39 mouse cellular contexts compared by ENCODE assay signal in the genomic region with DNA sequence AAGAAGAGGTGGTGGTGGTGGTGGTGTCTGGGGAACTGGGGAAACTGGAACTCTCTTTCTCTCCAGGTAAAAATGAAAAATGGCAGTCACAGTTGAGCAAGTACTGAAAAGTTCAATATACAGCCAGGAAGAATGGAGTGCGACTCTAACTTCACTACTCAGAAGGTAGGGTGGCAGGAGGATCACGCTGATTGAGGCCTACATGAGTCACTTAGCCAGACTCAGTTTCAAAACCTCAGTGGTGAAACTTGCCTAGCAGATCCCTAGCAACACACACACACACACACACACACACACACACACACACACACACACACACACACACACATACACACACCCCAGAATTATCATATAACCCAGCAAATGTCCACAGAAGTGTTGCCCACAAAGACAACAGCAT. TPM values are rescaled to one million over a fixed set of nuclear protein-coding genes. Genes with fewer than 3 reads are reported as not detected.
DNase-seq lines count a peak whose midpoint lies in the region; ATAC-seq and TF ChIP-seq lines count a peak whose summit lies in the region.
"Had no signal": no experiment of that assay in that cellular context is flagged by ENCODE, and none has a peak within 500 bp of the region (broad histone marks: within the 10 kb centered on the region; RNA-seq: fewer than 3 reads in every experiment).

No protein-coding gene starts in this region.

- in situ Hi-C loops in CH12.LX (cut with MboI; ENCODE audit: low pct_ligation_motif_present, low pct_unique_long_range_greater_than_20kb, low sequenced_read_pairs) = loop anchor here (25.0 kb wide), 1 partner anchor 255 kb away; the partner anchor contains the start of genes Gdf5, Gm15557 and Uqcc1

- no peaks in the 10 kb centered on the region for H3K9me3 ChIP-seq in CH12.LX (replicated peaks; ENCODE audit: low read length)
- H3K9me3 ChIP-seq in liver, postnatal 0 days (ENCODE audit: low read length) = no peaks in the 10 kb centered on the region
- H3K9me3 ChIP-seq: embryonic facial prominence, embryonic 12.5 days; G1E; liver, embryonic 12.5 days; midbrain, embryonic 12.5 days; neural tube, embryonic 12.5 days had no signal

- dilution Hi-C loops in CH12.LX (cut with MboI; ENCODE audit: extremely low pct_ligation_motif_present, extremely low pct_unique_long_range_greater_than_20kb, low sequenced_read_pairs) = no loop called here

- peaks cover 0 to 23% of the 10 kb centered on the region in 2 experiments for H3K36me3 ChIP-seq in CH12.LX (replicated peaks in 1 of 2; ENCODE audit: control insufficient read depth in 1 of 2, insufficient read depth in 1 of 2, low read length in 1 of 2)
- H3K36me3 ChIP-seq in liver, postnatal 0 days (replicated peaks; ENCODE audit: insufficient read depth, low read length) = no peaks in the 10 kb centered on the region
- H3K36me3 ChIP-seq: embryonic facial prominence, embryonic 12.5 days; neural tube, embryonic 12.5 days had no signal

- WGBS in liver, postnatal 0 days (ENCODE audit: insufficient replicate concordance) = 57% methylated on average over 2 of the region's 2 CpGs

- H3K9ac ChIP-seq in CH12.LX (ENCODE audit: insufficient read depth, low read depth) = no peak overlapping the region
- no peak overlapping the region for H3K9ac ChIP-seq in liver, postnatal 0 days (replicated peaks)
- H3K9ac ChIP-seq: embryonic facial prominence, embryonic 12.5 days; liver, embryonic 12.5 days; midbrain, embryonic 12.5 days; neural tube, embryonic 12.5 days had no signal

- DNase-seq in 3134 (ENCODE audit: extremely low read depth, insufficient read length, low spot score) (peak; percentile 46), 3T3-L1 (ENCODE audit: low read depth, low spot score) (peak; percentile 34), CH12.LX (ENCODE audit: extremely low read depth) (peak; percentile 24)
- DNase-seq in liver, postnatal 0 days = no peak
- no peak for DNase-seq in gastrocnemius, postnatal 25 days
- no peak for DNase-seq in adrenal gland, postnatal 25 days
- no peak for DNase-seq in thymus, postnatal 4 days
- DNase-seq: adrenal gland, postnatal 14 days; cerebellum, adult 11-12 months; cerebellum, adult 9-11 months; embryo, embryonic 11 days; gastrocnemius, postnatal 14 days; heart, postnatal 14 days; kidney, adult 9 months; kidney, postnatal 4 days; left cerebral cortex, postnatal 4 days; lung, adult 18-20 months; right cerebral cortex, adult 18-20 months; spleen, adult 18-20 months had no signal

- TF ChIP-seq EP300 in CH12.LX (IDR thresholded peaks at IDR 0.05; ENCODE audit: low read length) = no peak
- TF ChIP-seq EP300 in liver, postnatal 0 days (IDR thresholded peaks at IDR 0.05; ENCODE audit: low read depth) = no peak

- peaks cover 7 to 47% of the 10 kb centered on the region in 2 experiments for H3K4me1 ChIP-seq in CH12.LX (ENCODE audit: control insufficient read depth in 1 of 2, insufficient read depth in 2 of 2)
- H3K4me1 ChIP-seq in liver, postnatal 0 days (ENCODE audit: insufficient read depth) = peaks cover 7% of the 10 kb centered on the region
- H3K4me1 ChIP-seq: embryonic facial prominence, embryonic 12.5 days; neural tube, embryonic 12.5 days had no signal

- H3K27me3 ChIP-seq in CH12.LX (replicated peaks) = no peaks in the 10 kb centered on the region
- H3K27me3 ChIP-seq in liver, postnatal 0 days (ENCODE audit: insufficient read depth, low read length) = no peaks in the 10 kb centered on the region
- H3K27me3 ChIP-seq: embryonic facial prominence, embryonic 12.5 days; liver, embryonic 12.5 days; midbrain, embryonic 12.5 days; neural tube, embryonic 12.5 days; Patski had no signal

- H3K79me2 ChIP-seq in CH12.LX (replicated peaks; ENCODE audit: control insufficient read depth, extremely low read depth, insufficient read depth, poor library complexity, severe bottlenecking) = peaks cover 26% of the 10 kb centered on the region

- H3K4me3 ChIP-seq in CH12.LX (replicated peaks in 1 of 3; ENCODE audit: low read depth in 2 of 3, low read length in 2 of 3, poor library complexity in 1 of 3) = no peak overlapping the region
- no peak overlapping the region for H3K4me3 ChIP-seq in liver, postnatal 0 days (ENCODE audit: low read depth, low read length)
- H3K4me3 ChIP-seq: embryonic facial prominence, embryonic 12.5 days; liver, embryonic 12.5 days; midbrain, embryonic 12.5 days; neural tube, embryonic 12.5 days had no signal

- TF ChIP-seq POLR2A in CH12.LX (IDR thresholded peaks at IDR 0.05; ENCODE audit: low read depth, low read length) = no peak

- TF ChIP-seq RAD21 in CH12.LX (IDR thresholded peaks at IDR 0.05; ENCODE audit: low read depth, low read length) = no peak

- H3K4me2 ChIP-seq in CH12.LX (ENCODE audit: insufficient read depth, low read depth, poor library complexity, severe bottlenecking) = no peak overlapping the region
- H3K4me2 ChIP-seq in liver, postnatal 0 days (ENCODE audit: low read depth, low read length) = no peak overlapping the region
- H3K4me2 ChIP-seq: embryonic facial prominence, embryonic 12.5 days; liver, embryonic 12.5 days; midbrain, embryonic 12.5 days; neural tube, embryonic 12.5 days had no signal

- peak; percentile 33; the same call in 1 of the 2 replicates for ATAC-seq in megakaryocyte, adult 5-6 weeks (ENCODE audit: poor library complexity, severe bottlenecking)
- no peak for ATAC-seq in liver, postnatal 0 days
- ATAC-seq: forebrain, embryonic 14.5 days; hindbrain, embryonic 16.5 days; intestine, postnatal 0 days; liver, embryonic 12.5 days; lung, postnatal 0 days; Patski had no signal

- no peak for TF ChIP-seq CTCF in CH12.LX (conservative IDR thresholded peaks at IDR 0.05 in 1 of 2, IDR thresholded peaks at IDR 0.05 in 1 of 2; ENCODE audit: low read depth in 2 of 2, low read length in 2 of 2)
- no peak for TF ChIP-seq CTCF in liver, postnatal 0 days (IDR thresholded peaks at IDR 0.05; ENCODE audit: low read depth)

- H3K27ac ChIP-seq in CH12.LX (ENCODE audit: insufficient read depth, low read depth) = no peak overlapping the region
- H3K27ac ChIP-seq in liver, postnatal 0 days (ENCODE audit: low read depth) = no peak overlapping the region
- H3K27ac ChIP-seq: embryonic facial prominence, embryonic 12.5 days; liver, embryonic 12.5 days; midbrain, embryonic 12.5 days; neural tube, embryonic 12.5 days had no signal

TF ChIP-seq in CH12.LX, 34 proteins besides CTCF, POLR2A, EP300 and RAD21:
- TF ChIP-seq CHD1 (IDR thresholded peaks at IDR 0.05; ENCODE audit: low read depth, low read length) = no peak
- no peak for TF ChIP-seq KAT2A (IDR thresholded peaks at IDR 0.05; ENCODE audit: insufficient replicate concordance, low read length)
- TF ChIP-seq IRF4 (IDR thresholded peaks at IDR 0.05; ENCODE audit: low read depth, low read length) = no peak
- no peak for TF ChIP-seq USF2 (conservative IDR thresholded peaks at IDR 0.05; ENCODE audit: low read depth, low read length)

RNA-seq across cellular contexts. Expression of gene Trpc4ap, which starts 10.3 kb away (rescaled TPM):
- total RNA-seq in CH12.LX (2012; rRNA removed) (49.1 and 52.8 TPM in 2 replicates), CH12.LX (2014; rRNA removed) (53.7 and 55.8 TPM in 2 replicates)
- 73.3 and 105 TPM in 2 replicates for polyA plus RNA-seq in CH12.LX (2012; ENCODE audit: insufficient read length, low read depth)
- 63.0 and 80.0 TPM in 2 replicates for total RNA-seq in megakaryocyte, adult 5-6 weeks (2015)
- 104 and 106 TPM in 2 replicates for total RNA-seq in megakaryocyte, adult 5-6 weeks (2017)
- polyA plus RNA-seq in liver, postnatal 0 days (2015; fragmentation: Nextera tagmentation; extraction: Ambion mirVana) = 41.5 and 43.2 TPM in 2 replicates
- total RNA-seq in gastrocnemius, postnatal 25 days (2021) = 10 to 100 TPM; 84.3 to 86.1 TPM
- 150 and 170 TPM in 2 replicates for total RNA-seq in adrenal gland, postnatal 25 days (2021)

RNA-seq across cellular contexts. Expression of gene Edem2, which starts 47.4 kb away (rescaled TPM):
- total RNA-seq in CH12.LX (2012; rRNA removed) (69.3 and 71.8 TPM in 2 replicates), CH12.LX (2014; rRNA removed) (48.7 and 53.1 TPM in 2 replicates)
- polyA plus RNA-seq in CH12.LX (2012; ENCODE audit: insufficient read length, low read depth) = 38.5 and 42.5 TPM in 2 replicates
- total RNA-seq in megakaryocyte, adult 5-6 weeks (2015) = 23.4 and 25.9 TPM in 2 replicates
- total RNA-seq in megakaryocyte, adult 5-6 weeks (2017) = 34.8 and 34.9 TPM in 2 replicates
- 28.4 and 30.2 TPM in 2 replicates for polyA plus RNA-seq in liver, postnatal 0 days (2015; fragmentation: Nextera tagmentation; extraction: Ambion mirVana)
- total RNA-seq in gastrocnemius, postnatal 25 days (2021) = 1 to 10 TPM; 3.9 to 5.0 TPM
- 39.8 and 39.9 TPM in 2 replicates for total RNA-seq in adrenal gland, postnatal 25 days (2021)

RNA-seq across cellular contexts. Expression of gene Gm17581, which starts 53.8 kb away (rescaled TPM):
- total RNA-seq in CH12.LX (2012; rRNA removed) (not detected in 2 replicates), CH12.LX (2014; rRNA removed) (not detected in 2 replicates)
- polyA plus RNA-seq in CH12.LX (2012; ENCODE audit: insufficient read length, low read depth) = not detected in 2 replicates
- not detected in 2 replicates for total RNA-seq in megakaryocyte, adult 5-6 weeks (2015)
- not detected in 2 replicates for total RNA-seq in megakaryocyte, adult 5-6 weeks (2017)
- polyA plus RNA-seq in liver, postnatal 0 days (2015; fragmentation: Nextera tagmentation; extraction: Ambion mirVana) = not detected in 2 replicates
- not detected for total RNA-seq in gastrocnemius, postnatal 25 days (2021)
- total RNA-seq in adrenal gland, postnatal 25 days (2021) = not detected in 2 replicates
- total RNA-seq: adrenal gland, postnatal 14 days; G1E; gastrocnemius, postnatal 14 days; heart, adult 8-10 months; heart, postnatal 14 days; layer of hippocampus, adult 8-10 months; layer of hippocampus, postnatal 25 days; left cerebral cortex, adult 8-10 months; left cerebral cortex, postnatal 4 days had no signal
- polyA plus RNA-seq: embryonic facial prominence, embryonic 12.5 days; forebrain, embryonic 14.5 days; G1E; heart, embryonic 14.5 days; hindbrain, embryonic 11.5 days; hindbrain, embryonic 16.5 days; intestine, postnatal 0 days; limb, embryonic 14.5 days; liver, embryonic 12.5 days; lung, postnatal 0 days; midbrain, embryonic 12.5 days; neural tube, embryonic 12.5 days; Patski; thymus, postnatal 0 days; urinary bladder, adult 2 months had no signal

Comparison
In these comparisons a context has a peak if more than half of its experiments do, and no peak if none do; other contexts are left out.
1. DNase-seq: peak in 3134 (single experiment), 3T3-L1 (single experiment) and CH12.LX (single experiment); none in liver, postnatal 0 days (single experiment), gastrocnemius, postnatal 25 days (single experiment), adrenal gland, postnatal 25 days (single experiment) and thymus, postnatal 4 days (single experiment).